Mouse (Mus musculus): ENCODE measurements around the gene Amph. TPM values are rescaled to one million over a fixed set of nuclear protein-coding genes. Genes with fewer than 3 reads are reported as not detected.
"Not testable (repeated sequence)": the region's sequence is repeated elsewhere in the genome, so short reads cannot be mapped to it uniquely, and the experiment has no call there.

Amph gene
- polyA plus RNA-seq, 1 experiment from 2014 or later, result 45.0 TPM

- H3K36me3 ChIP-seq (ENCODE audit: control insufficient read depth, insufficient read depth); ATAC-seq; H3K4me3 ChIP-seq (replicated peaks; ENCODE audit: low read length); H3K27me3 ChIP-seq (replicated peaks; ENCODE audit: control insufficient read depth, insufficient read depth, low read length); H3K9ac ChIP-seq (replicated peaks; ENCODE audit: low read depth, low read length); H3K4me1 ChIP-seq (replicated peaks; ENCODE audit: control insufficient read depth, insufficient read depth, low read length); H3K4me2 ChIP-seq (ENCODE audit: low read length); H3K27ac ChIP-seq (ENCODE audit: low read length); H3K9me3 ChIP-seq (ENCODE audit: control insufficient read depth, low read length): not testable (repeated sequence)
- WGBS, result 91% methylated on average over 5 of the region's 9 CpGs
Observed at GRCm38 (mm10) chr13:19114761-19115160, 166.8 kb downstream of the Amph start.

- Histone ChIP-seq H3K9ac (replicated peaks; ENCODE audit: low read depth, low read length) (no peak overlapping the region), H3K4me3 (replicated peaks; ENCODE audit: low read length) (no peak overlapping the region), H3K4me2 (ENCODE audit: low read length) (no peak overlapping the region), H3K9me3 (ENCODE audit: control insufficient read depth, low read length) (no peaks in the 10 kb centered on the region), H3K36me3 (ENCODE audit: control insufficient read depth, insufficient read depth) (0 out of 2 replicates have a peak, but pooled peaks cover 2% of the 10 kb centered on the region), H3K27me3 (replicated peaks; ENCODE audit: control insufficient read depth, insufficient read depth, low read length) (no peaks in the 10 kb centered on the region), H3K4me1 (replicated peaks; ENCODE audit: control insufficient read depth, insufficient read depth, low read length) (no peaks in the 10 kb centered on the region), H3K27ac (ENCODE audit: low read length) (no peak overlapping the region)
- WGBS, result 87% methylated on average over 5 of the region's 5 CpGs
- no peak for ATAC-seq
Observed at GRCm38 (mm10) chr13:19126912-19127552, 179.0 kb downstream of the Amph start.

GRCm38 (mm10) chr13:19133833-19134232 is 185.8 kb downstream of the Amph start:
- ATAC-seq, result peak; percentile 82
- Histone ChIP-seq H3K27ac (ENCODE audit: low read length) (no peak overlapping the region), H3K27me3 (replicated peaks; ENCODE audit: control insufficient read depth, insufficient read depth, low read length) (no peaks in the 10 kb centered on the region), H3K4me1 (replicated peaks; ENCODE audit: control insufficient read depth, insufficient read depth, low read length) (no peaks in the 10 kb centered on the region), H3K9me3 (ENCODE audit: control insufficient read depth, low read length) (no peaks in the 10 kb centered on the region), H3K4me3 (replicated peaks; ENCODE audit: low read length) (no peak overlapping the region), H3K9ac (replicated peaks; ENCODE audit: low read depth, low read length) (no peak overlapping the region), H3K4me2 (ENCODE audit: low read length) (no peak overlapping the region), H3K36me3 (ENCODE audit: control insufficient read depth, insufficient read depth) (no peaks in the 10 kb centered on the region)
- 41% methylated on average over 4 of the region's 4 CpGs for WGBS

- H3K4me2 ChIP-seq (ENCODE audit: low read length), result no peak overlapping the region
- H3K27ac ChIP-seq (ENCODE audit: low read length), result no peak overlapping the region
- no peaks in the 10 kb centered on the region for H3K9me3 ChIP-seq (ENCODE audit: control insufficient read depth, low read length)
- 77% methylated on average over 7 of the region's 7 CpGs for WGBS
- ATAC-seq, result no peak
- no peaks in the 10 kb centered on the region for H3K36me3 ChIP-seq (ENCODE audit: control insufficient read depth, insufficient read depth)
- H3K4me3 ChIP-seq (replicated peaks; ENCODE audit: low read length), result no peak overlapping the region
- no peak overlapping the region for H3K9ac ChIP-seq (replicated peaks; ENCODE audit: low read depth, low read length)
- no peaks in the 10 kb centered on the region for H3K27me3 ChIP-seq (replicated peaks; ENCODE audit: control insufficient read depth, insufficient read depth, low read length)
- H3K4me1 ChIP-seq (replicated peaks; ENCODE audit: control insufficient read depth, insufficient read depth, low read length), result no peaks in the 10 kb centered on the region
Observed at GRCm38 (mm10) chr13:19137212-19137611, 189.2 kb downstream of the Amph start.

GRCm38 (mm10) chr13:19137932-19138331 is 189.9 kb downstream of the Amph start:
- Histone ChIP-seq H3K27ac (ENCODE audit: low read length) (no peak overlapping the region), H3K4me1 (replicated peaks; ENCODE audit: control insufficient read depth, insufficient read depth, low read length) (no peaks in the 10 kb centered on the region), H3K9ac (replicated peaks; ENCODE audit: low read depth, low read length) (no peak overlapping the region), H3K9me3 (ENCODE audit: control insufficient read depth, low read length) (no peaks in the 10 kb centered on the region), H3K27me3 (replicated peaks; ENCODE audit: control insufficient read depth, insufficient read depth, low read length) (no peaks in the 10 kb centered on the region), H3K4me3 (replicated peaks; ENCODE audit: low read length) (no peak overlapping the region), H3K4me2 (ENCODE audit: low read length) (no peak overlapping the region), H3K36me3 (ENCODE audit: control insufficient read depth, insufficient read depth) (no peaks in the 10 kb centered on the region)
- 31% methylated on average over 5 of the region's 5 CpGs for WGBS
- no peak for ATAC-seq

DNA sequence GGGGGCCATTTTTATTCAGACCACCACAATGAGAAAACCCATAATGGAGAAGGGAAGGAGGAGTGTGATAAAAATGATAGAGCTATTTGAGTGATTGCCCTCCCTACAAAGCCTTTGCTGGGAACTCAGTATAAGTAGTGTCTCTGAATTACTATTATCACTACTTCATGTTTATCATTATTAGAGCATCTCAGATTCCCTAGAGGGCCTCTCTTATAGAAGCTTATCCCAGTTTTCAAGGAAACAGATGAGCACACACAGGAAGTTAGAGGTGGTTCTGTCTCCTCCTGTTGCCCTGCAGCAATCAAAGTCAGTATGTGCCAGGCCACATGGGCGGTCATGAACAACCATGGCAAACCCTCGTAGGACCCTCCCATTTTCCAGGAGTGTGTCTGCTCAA is 190.5 kb downstream of the Amph start:
- ATAC-seq, result no peak
- no peak overlapping the region for H3K4me3 ChIP-seq (replicated peaks; ENCODE audit: low read length)
- no peaks in the 10 kb centered on the region for H3K4me1 ChIP-seq (replicated peaks; ENCODE audit: control insufficient read depth, insufficient read depth, low read length)
- no peaks in the 10 kb centered on the region for H3K9me3 ChIP-seq (ENCODE audit: control insufficient read depth, low read length)
- no peaks in the 10 kb centered on the region for H3K36me3 ChIP-seq (ENCODE audit: control insufficient read depth, insufficient read depth)
- H3K4me2 ChIP-seq (ENCODE audit: low read length), result no peak overlapping the region
- no peak overlapping the region for H3K27ac ChIP-seq (ENCODE audit: low read length)
- H3K27me3 ChIP-seq (replicated peaks; ENCODE audit: control insufficient read depth, insufficient read depth, low read length), result no peaks in the 10 kb centered on the region
- WGBS, result 93% methylated on average over 2 of the region's 2 CpGs
- no peak overlapping the region for H3K9ac ChIP-seq (replicated peaks; ENCODE audit: low read depth, low read length)

- no peak overlapping the region for H3K4me2 ChIP-seq (ENCODE audit: low read length)
- H3K9ac ChIP-seq (replicated peaks; ENCODE audit: low read depth, low read length), result no peak overlapping the region
- no peak overlapping the region for H3K27ac ChIP-seq (ENCODE audit: low read length)
- no peaks in the 10 kb centered on the region for H3K27me3 ChIP-seq (replicated peaks; ENCODE audit: control insufficient read depth, insufficient read depth, low read length)
- no peaks in the 10 kb centered on the region for H3K36me3 ChIP-seq (ENCODE audit: control insufficient read depth, insufficient read depth)
- no peak overlapping the region for H3K4me3 ChIP-seq (replicated peaks; ENCODE audit: low read length)
- H3K9me3 ChIP-seq (ENCODE audit: control insufficient read depth, low read length), result no peaks in the 10 kb centered on the region
- H3K4me1 ChIP-seq (replicated peaks; ENCODE audit: control insufficient read depth, insufficient read depth, low read length), result no peaks in the 10 kb centered on the region
- WGBS, result 92% methylated on average over 7 of the region's 7 CpGs
- ATAC-seq, result no peak
Observed at GRCm38 (mm10) chr13:19139104-19139503, 191.1 kb downstream of the Amph start.

DNA sequence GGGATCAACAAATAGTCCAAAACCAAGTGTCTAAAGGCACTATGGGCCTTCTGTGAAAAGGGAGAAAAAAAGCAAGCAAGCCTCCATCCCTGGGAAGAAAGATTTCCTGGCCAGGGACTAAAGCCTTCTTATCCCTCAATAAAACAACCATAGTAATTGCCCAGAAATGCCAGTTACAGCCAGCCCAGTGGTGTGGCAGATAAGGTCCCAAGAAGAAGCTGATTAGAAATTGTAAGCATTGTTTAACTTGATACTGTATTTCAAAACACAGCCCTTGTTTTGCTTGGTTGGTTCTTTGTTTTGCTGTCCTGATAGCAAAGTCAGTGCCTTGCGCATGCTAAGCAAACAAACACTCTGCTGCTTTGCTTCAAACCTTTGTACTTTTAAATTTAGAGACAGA is 191.8 kb downstream of the Amph start:
- H3K27me3 ChIP-seq (replicated peaks; ENCODE audit: control insufficient read depth, insufficient read depth, low read length), result no peaks in the 10 kb centered on the region
- no peak for ATAC-seq
- no peak overlapping the region for H3K9ac ChIP-seq (replicated peaks; ENCODE audit: low read depth, low read length)
- 94% methylated on average over 1 of the region's 1 CpGs for WGBS
- H3K4me2 ChIP-seq (ENCODE audit: low read length), result no peak overlapping the region
- no peaks in the 10 kb centered on the region for H3K36me3 ChIP-seq (ENCODE audit: control insufficient read depth, insufficient read depth)
- H3K4me1 ChIP-seq (replicated peaks; ENCODE audit: control insufficient read depth, insufficient read depth, low read length), result no peaks in the 10 kb centered on the region
- H3K27ac ChIP-seq (ENCODE audit: low read length), result no peak overlapping the region
- H3K9me3 ChIP-seq (ENCODE audit: control insufficient read depth, low read length), result no peaks in the 10 kb centered on the region
- no peak overlapping the region for H3K4me3 ChIP-seq (replicated peaks; ENCODE audit: low read length)

- 83% methylated on average over 3 of the region's 3 CpGs for WGBS
- no peaks in the 10 kb centered on the region for H3K9me3 ChIP-seq (ENCODE audit: control insufficient read depth, low read length)
- no peak for ATAC-seq
- H3K4me3 ChIP-seq (replicated peaks; ENCODE audit: low read length), result no peak overlapping the region
- H3K36me3 ChIP-seq (ENCODE audit: control insufficient read depth, insufficient read depth), result no peaks in the 10 kb centered on the region; the same call in 1 of the 2 replicates
- H3K27ac ChIP-seq (ENCODE audit: low read length), result no peak overlapping the region
- H3K9ac ChIP-seq (replicated peaks; ENCODE audit: low read depth, low read length), result no peak overlapping the region
- H3K4me1 ChIP-seq (replicated peaks; ENCODE audit: control insufficient read depth, insufficient read depth, low read length), result no peaks in the 10 kb centered on the region
- H3K4me2 ChIP-seq (ENCODE audit: low read length), result no peak overlapping the region
- no peaks in the 10 kb centered on the region for H3K27me3 ChIP-seq (replicated peaks; ENCODE audit: control insufficient read depth, insufficient read depth, low read length)
Observed at GRCm38 (mm10) chr13:19143766-19144165, 195.8 kb downstream of the Amph start.

DNA sequence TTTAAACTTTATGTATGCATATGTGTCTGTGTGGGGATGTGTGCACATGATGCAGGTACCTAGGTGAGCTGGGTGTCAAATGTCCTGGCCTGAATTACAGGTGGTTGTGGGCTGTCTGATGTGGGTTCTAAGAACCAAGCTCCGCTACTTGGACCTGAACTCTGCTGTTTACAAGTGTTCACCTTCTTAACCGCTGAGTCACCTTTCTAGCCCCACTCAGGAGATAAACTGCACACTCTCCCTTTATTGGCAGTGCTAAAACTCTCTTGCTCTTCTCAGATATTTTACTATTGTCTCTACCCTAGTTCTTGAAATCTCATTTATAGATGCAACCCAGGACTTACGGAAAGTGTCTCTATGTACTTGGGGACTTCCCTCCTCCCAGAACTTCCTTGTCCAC is 199.5 kb downstream of the Amph start:
- Histone ChIP-seq H3K4me2 (ENCODE audit: low read length) (no peak overlapping the region), H3K4me3 (replicated peaks; ENCODE audit: low read length) (no peak overlapping the region), H3K36me3 (ENCODE audit: control insufficient read depth, insufficient read depth) (peaks cover 2% of the 10 kb centered on the region), H3K9ac (replicated peaks; ENCODE audit: low read depth, low read length) (no peak overlapping the region), H3K27ac (ENCODE audit: low read length) (no peak overlapping the region), H3K9me3 (ENCODE audit: control insufficient read depth, low read length) (no peaks in the 10 kb centered on the region), H3K27me3 (replicated peaks; ENCODE audit: control insufficient read depth, insufficient read depth, low read length) (no peaks in the 10 kb centered on the region), H3K4me1 (replicated peaks; ENCODE audit: control insufficient read depth, insufficient read depth, low read length) (no peaks in the 10 kb centered on the region)
- WGBS, result 97% methylated on average over 3 of the region's 3 CpGs
- ATAC-seq, result no peak
